Mouse (Mus musculus): Measurements from ENCODE around the gene Atg4d. TPM values are rescaled to one million over a fixed set of nuclear protein-coding genes. Genes with fewer than 3 reads are reported as not detected.

Atg4d gene
- total and polyA plus RNA-seq, 3 experiments: 83.9 to 99.7 TPM; not detected in 1

DNA sequence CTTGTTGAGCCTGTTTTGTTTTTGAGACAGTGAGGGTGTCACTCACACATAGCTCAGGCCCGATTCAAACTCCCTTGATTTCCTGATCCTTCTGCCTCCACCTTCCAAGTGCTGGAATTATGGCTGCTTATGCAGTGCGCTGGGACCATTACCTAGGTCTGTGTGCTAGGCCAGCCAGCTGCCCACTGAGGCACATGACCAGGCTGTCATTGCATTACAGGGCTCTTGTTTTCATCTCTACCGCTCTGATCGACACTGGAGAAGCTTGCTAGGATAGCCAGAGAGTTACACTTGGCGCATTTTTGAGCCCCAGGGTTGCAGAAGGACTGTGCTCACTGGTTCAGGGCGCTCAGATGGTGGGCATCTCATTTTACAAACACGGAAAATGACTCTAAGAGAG lies 46.6 kb downstream of the Atg4d start:
- Histone ChIP-seq H3K27me3 (ENCODE audit: control insufficient read depth in 1 of 2, insufficient read depth in 2 of 2, low read length in 2 of 2) (no peaks in the 10 kb centered on the region), H3K9ac (ENCODE audit: control insufficient read depth, low read depth, low read length, poor library complexity, severe bottlenecking) (no peak overlapping the region), H3K79me2 (ENCODE audit: control insufficient read depth, insufficient read depth, low read length, poor library complexity) (no peaks in the 10 kb centered on the region), H3K27ac (ENCODE audit: control insufficient read depth, low read depth, low read length) (no peak overlapping the region), H3K9me3 (replicated peaks; ENCODE audit: insufficient read depth, low read length) (no peaks in the 10 kb centered on the region), H3K36me3 (ENCODE audit: control insufficient read depth in 1 of 2, insufficient read depth in 2 of 2, low read length in 2 of 2) (peaks cover 0 to 10% of the 10 kb centered on the region in 2 experiments; a peak in 2 of 4 replicates), H3K4me3 (ENCODE audit: control insufficient read depth in 1 of 2, insufficient read depth in 1 of 2, low read depth in 2 of 2, low read length in 2 of 2) (no peak overlapping the region), H3K4me1 (ENCODE audit: control insufficient read depth in 1 of 2, insufficient read depth in 2 of 2, low read length in 2 of 2) (peaks cover 4 to 12% of the 10 kb centered on the region in 2 experiments; a peak in 3 of 4 replicates)
- TF ChIP-seq GABPA (IDR thresholded peaks at IDR 0.05; ENCODE audit: low read depth, low read length) (no peak), CTCF (IDR thresholded peaks at IDR 0.05 in 2 of 3, conservative IDR thresholded peaks at IDR 0.05 in 1 of 3; ENCODE audit: control insufficient read depth in 1 of 3, insufficient read depth in 1 of 3, low read depth in 2 of 3, low read length in 3 of 3, poor library complexity in 1 of 3, severe bottlenecking in 1 of 3) (no peak), ELF1 (IDR thresholded peaks at IDR 0.05; ENCODE audit: low read depth, low read length) (no peak), NELFE (IDR thresholded peaks at IDR 0.05; ENCODE audit: low read depth, low read length) (no peak), MYB (IDR thresholded peaks at IDR 0.05; ENCODE audit: low read depth, low read length) (no peak), POLR2AphosphoS5 (IDR thresholded peaks at IDR 0.05; ENCODE audit: borderline replicate concordance, low read depth, low read length) (no peak), USF1 (IDR thresholded peaks at IDR 0.05; ENCODE audit: low read depth, low read length) (no peak), ETS1 (IDR thresholded peaks at IDR 0.05; ENCODE audit: low read depth, low read length) (no peak), HCFC1 (IDR thresholded peaks at IDR 0.05; ENCODE audit: low read depth, low read length) (no peak), E2F4 (IDR thresholded peaks at IDR 0.05; ENCODE audit: borderline replicate concordance, low read depth, low read length) (no peak), KAT2A (conservative IDR thresholded peaks at IDR 0.05; ENCODE audit: low read depth, low read length) (no peak), MXI1 (IDR thresholded peaks at IDR 0.05; ENCODE audit: low read depth, low read length) (no peak), MAX (IDR thresholded peaks at IDR 0.05; ENCODE audit: low read length) (no peak), GATA1 (IDR thresholded peaks at IDR 0.05; ENCODE audit: low read depth, low read length) (no peak), RCOR1 (IDR thresholded peaks at IDR 0.05; ENCODE audit: low read depth, low read length) (no peak), USF2 (IDR thresholded peaks at IDR 0.05; ENCODE audit: borderline replicate concordance in 1 of 2, insufficient read depth in 1 of 2, low read depth in 1 of 2, low read length in 2 of 2) (no peak), MAZ (IDR thresholded peaks at IDR 0.05; ENCODE audit: low read depth, low read length) (no peak)
- DNase-seq (ENCODE audit: low read depth, low spot score): no peak

DNA sequence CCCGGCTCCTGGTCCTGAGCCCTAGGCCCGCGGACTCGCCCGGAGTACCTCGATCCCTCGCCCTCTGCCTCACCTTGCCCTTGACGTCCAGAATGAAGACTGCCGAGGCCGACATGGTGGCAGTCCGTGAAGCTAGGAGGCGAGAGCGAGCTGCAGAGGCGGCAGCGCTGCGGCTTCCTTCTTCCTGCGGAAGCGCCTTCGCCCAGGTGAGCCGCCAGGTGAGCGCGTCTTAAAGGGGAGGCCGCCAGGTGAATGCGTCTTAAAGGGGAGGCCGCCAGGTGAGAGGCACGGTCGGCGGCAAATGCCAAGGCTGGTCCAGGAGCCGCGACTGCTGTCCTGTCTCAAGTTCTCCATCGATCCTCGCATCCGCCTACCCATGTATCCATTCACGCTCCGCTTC lies 47.0 kb downstream of the Atg4d start, which contains the start of gene Ap1m2:
TSS of gene Ap1m2 (minus strand) at position 204 of the 400 bp plus-strand sequence.
- Histone ChIP-seq H3K4me3 (ENCODE audit: control insufficient read depth in 1 of 2, insufficient read depth in 1 of 2, low read depth in 2 of 2, low read length in 2 of 2) (no peak within 1 kb of the TSS), H3K9ac (ENCODE audit: control insufficient read depth, low read depth, low read length, poor library complexity, severe bottlenecking) (peak within 1 kb of the TSS; percentile 6; the same call in 1 of the 2 replicates), H3K9me3 (replicated peaks; ENCODE audit: insufficient read depth, low read length) (no peaks in the 10 kb centered on the region), H3K27ac (ENCODE audit: control insufficient read depth, low read depth, low read length) (no peak within 1 kb of the TSS), H3K27me3 (ENCODE audit: control insufficient read depth in 1 of 2, insufficient read depth in 2 of 2, low read length in 2 of 2) (no peaks in the 10 kb centered on the region), H3K36me3 (ENCODE audit: control insufficient read depth in 1 of 2, insufficient read depth in 2 of 2, low read length in 2 of 2) (peaks cover 0 to 10% of the 10 kb centered on the region in 2 experiments; a peak in 2 of 4 replicates), H3K4me1 (ENCODE audit: control insufficient read depth in 1 of 2, insufficient read depth in 2 of 2, low read length in 2 of 2) (peaks cover 4 to 12% of the 10 kb centered on the region in 2 experiments; a peak in 3 of 4 replicates), H3K79me2 (ENCODE audit: control insufficient read depth, insufficient read depth, low read length, poor library complexity) (no peaks in the 10 kb centered on the region)
- TF ChIP-seq MAX (IDR thresholded peaks at IDR 0.05; ENCODE audit: low read length): no peak
- no peak for TF ChIP-seq POLR2A (IDR thresholded peaks at IDR 0.05; ENCODE audit: control insufficient read depth in 1 of 2, insufficient read depth in 1 of 2, low read depth in 1 of 2, low read length in 2 of 2, poor library complexity in 1 of 2)
- TF ChIP-seq SIN3A (IDR thresholded peaks at IDR 0.05; ENCODE audit: low read length): no peak
- TF ChIP-seq ZKSCAN1 (IDR thresholded peaks at IDR 0.05; ENCODE audit: low read depth, low read length): no peak
- TF ChIP-seq MEF2A (IDR thresholded peaks at IDR 0.05; ENCODE audit: extremely low read depth, insufficient replicate concordance, low read depth, low read length, poor library complexity, severe bottlenecking): no peak
- no peak for TF ChIP-seq UBTF (IDR thresholded peaks at IDR 0.05; ENCODE audit: borderline replicate concordance, insufficient read depth, low read depth, low read length)
- no peak for TF ChIP-seq USF1 (IDR thresholded peaks at IDR 0.05; ENCODE audit: low read depth, low read length)
- TF ChIP-seq MYC (IDR thresholded peaks at IDR 0.05; ENCODE audit: low read depth, low read length): no peak
- no peak for TF ChIP-seq MAFK (IDR thresholded peaks at IDR 0.05; ENCODE audit: borderline replicate concordance, low read depth, low read length)
- no peak for TF ChIP-seq ZMIZ1 (IDR thresholded peaks at IDR 0.05; ENCODE audit: low read depth, low read length)
- no peak for TF ChIP-seq CHD2 (IDR thresholded peaks at IDR 0.05; ENCODE audit: low read length)
- TF ChIP-seq TCF12 (IDR thresholded peaks at IDR 0.05; ENCODE audit: low read depth, low read length): no peak
- no peak for TF ChIP-seq TBP (IDR thresholded peaks at IDR 0.05; ENCODE audit: low read depth, low read length)
- no peak for TF ChIP-seq MYB (IDR thresholded peaks at IDR 0.05; ENCODE audit: low read depth, low read length)
- no peak for DNase-seq (ENCODE audit: low read depth, low spot score)
